Mouse (Mus musculus): ENCODE measurements around the gene Tdg. TPM values are rescaled to one million over a fixed set of nuclear protein-coding genes. Genes with fewer than 3 reads are reported as not detected.

Gene Tdg
- polyA plus RNA-seq (2012; rRNA removed) = 23.0 and 23.7 TPM in 2 replicates

GRCm38 (mm10) chr10:82629586-82630255, at the start of gene Tdg:
Gene Tdg, plus strand, starts transcription at chr10:82629828.

GRCm38 (mm10) chr10:82622671-82623552, 6.7 kb upstream of the Tdg start, which contains the start of gene 1190007I07Rik:
Gene 1190007I07Rik, minus strand, starts transcription at chr10:82623228.

GRCm38 (mm10) chr10:82690494-82690893, 60.9 kb downstream of the Tdg start, which contains the start of gene Glt8d2:
Gene Glt8d2, minus strand, starts transcription at chr10:82690650.

GRCm38 (mm10) chr10:82695956-82696355, 66.3 kb downstream of the Tdg start, which contains the start of gene Hcfc2:
Gene Hcfc2, plus strand, starts transcription at chr10:82696160.

Other genes with a start within 250 kb of the Tdg start
- not detected in 2 replicates for gene Gm1553, start 137.2 kb upstream of the Tdg start, polyA plus RNA-seq (2012; rRNA removed)
- gene 1190007I07Rik, start 6.6 kb upstream of the Tdg start, polyA plus RNA-seq (2012; rRNA removed) = 51.2 and 64.9 TPM in 2 replicates
- gene Glt8d2, start 60.8 kb downstream of the Tdg start, polyA plus RNA-seq (2012; rRNA removed) = 1.2 and 2.5 TPM in 2 replicates
- gene Hcfc2, start 66.3 kb downstream of the Tdg start, polyA plus RNA-seq (2012; rRNA removed) = 8.6 and 9.6 TPM in 2 replicates
- gene Nfyb, start 134.3 kb downstream of the Tdg start, polyA plus RNA-seq (2012; rRNA removed) = 5.5 and 6.6 TPM in 2 replicates
- gene Txnrd1, start 204.1 kb downstream of the Tdg start, polyA plus RNA-seq (2012; rRNA removed) = 37.7 and 46.7 TPM in 2 replicates
- gene Eid3, start 236.8 kb downstream of the Tdg start, polyA plus RNA-seq (2012; rRNA removed) = 0.14 and 0.38 TPM in 2 replicates